Mouse (Mus musculus) MEL (cell line): ENCODE measurements around the gene Tomm34.

Experiments used
- BHLHE40 ChIP-seq: IDR thresholded peaks from 2 replicates; pipeline ENCODE4 v1.6.1; 2012; ENCODE audit warnings: low read depth, mild to moderate bottlenecking, inconsistent platforms, low read length, improper control_type of control experiment, borderline replicate concordance
- CTCF ChIP-seq, 3 experiments: IDR thresholded peaks in 2 of 3; conservative IDR thresholded peaks in 1 of 3; 2 replicates each; pipeline ENCODE4 v1.5.1; 2011 to 2012; ENCODE audit warnings: low read length in 3 of 3, low read depth in 2 of 3, mild to moderate bottlenecking in 2 of 3, improper control_type of control experiment in 1 of 3, inconsistent platforms in 1 of 3, mixed read lengths in 1 of 3, moderate library complexity in 1 of 3; ENCODE audit not compliant: control insufficient read depth in 1 of 3, insufficient read depth in 1 of 3, poor library complexity in 1 of 3, severe bottlenecking in 1 of 3
- HCFC1 ChIP-seq: IDR thresholded peaks from 2 replicates; pipeline ENCODE4 v1.6.1; 2012; ENCODE audit warnings: low read depth, mild to moderate bottlenecking, inconsistent platforms, low read length, improper control_type of control experiment, moderate library complexity
- MAX ChIP-seq: IDR thresholded peaks from 2 replicates; pipeline ENCODE4 v1.6.1; 2011; ENCODE audit warnings: low read length, improper control_type of control experiment
- MAZ ChIP-seq: IDR thresholded peaks from 2 replicates; pipeline ENCODE4 v1.6.1; 2012; ENCODE audit warnings: low read depth, mild to moderate bottlenecking, inconsistent platforms, low read length, improper control_type of control experiment
- POLR2A ChIP-seq, 2 experiments: IDR thresholded peaks; 2 replicates each; pipeline ENCODE4 v1.6.1; 2011 to 2012; ENCODE audit warnings: low read length in 2 of 2, mild to moderate bottlenecking in 2 of 2, control low read depth in 1 of 2, improper control_type of control experiment in 1 of 2, low read depth in 1 of 2, moderate library complexity in 1 of 2; ENCODE audit not compliant: control insufficient read depth in 1 of 2, insufficient read depth in 1 of 2, poor library complexity in 1 of 2
- POLR2AphosphoS5 ChIP-seq: IDR thresholded peaks from 2 replicates; pipeline ENCODE4 v1.6.1; 2012; ENCODE audit warnings: low read depth, borderline replicate concordance, mild to moderate bottlenecking, inconsistent platforms, low read length, moderate library complexity, mixed read lengths
- RCOR1 ChIP-seq: IDR thresholded peaks from 2 replicates; pipeline ENCODE4 v1.6.1; 2012; ENCODE audit warnings: low read depth, mild to moderate bottlenecking, inconsistent platforms, low read length, improper control_type of control experiment
- SIN3A ChIP-seq: IDR thresholded peaks from 2 replicates; pipeline ENCODE4 v1.6.1; 2012; ENCODE audit warnings: low read length, improper control_type of control experiment, inconsistent platforms
- ZNF384 ChIP-seq: IDR thresholded peaks from 2 replicates; pipeline ENCODE4 v1.6.1; 2012; ENCODE audit warnings: low read depth, mild to moderate bottlenecking, inconsistent platforms, low read length, improper control_type of control experiment

DNA sequence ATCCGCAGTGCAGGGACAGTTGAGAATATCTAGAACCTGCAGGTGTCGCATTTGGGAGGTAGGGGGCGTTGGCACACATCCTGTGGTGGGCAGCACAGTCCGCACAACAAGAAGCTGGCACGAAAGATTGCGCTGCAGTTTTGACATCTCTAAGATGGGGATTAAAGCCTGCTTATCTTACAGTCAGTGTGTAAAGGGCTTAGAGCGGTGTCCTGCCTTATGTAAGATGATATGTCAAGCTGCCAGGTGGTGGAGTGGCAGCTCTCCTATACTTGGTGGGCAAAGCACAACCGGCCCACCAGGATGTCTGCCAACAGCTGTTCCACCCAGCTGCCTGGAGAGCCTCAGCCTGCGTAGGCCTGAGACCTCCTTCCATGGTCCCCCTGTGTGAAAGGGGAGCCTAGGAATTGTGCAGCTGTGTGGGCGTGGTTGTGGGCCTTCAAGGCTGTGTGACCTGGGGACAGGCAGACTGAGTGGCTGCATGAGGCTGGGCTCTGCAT lies 34.4 kb downstream of the Tomm34 start:
- TF ChIP-seq CTCF (IDR thresholded peaks at IDR 0.05 in 2 of 3, conservative IDR thresholded peaks at IDR 0.05 in 1 of 3; ENCODE audit: control insufficient read depth in 1 of 3, insufficient read depth in 1 of 3, low read depth in 2 of 3, low read length in 3 of 3, poor library complexity in 1 of 3, severe bottlenecking in 1 of 3) (peak; percentile 46 to 58 (median 54)), RCOR1 (no peak), POLR2AphosphoS5 (no peak), SIN3A (no peak), BHLHE40 (no peak), MAX (no peak), MAZ (no peak), POLR2A (IDR thresholded peaks at IDR 0.05; ENCODE audit: control insufficient read depth in 1 of 2, insufficient read depth in 1 of 2, low read depth in 1 of 2, low read length in 2 of 2, poor library complexity in 1 of 2) (no peak), HCFC1 (no peak), ZNF384 (no peak)
